Mouse (Mus musculus): ENCODE data around the gene Cyp1a2.
"Not testable (repeated sequence)": the region's sequence is repeated elsewhere in the genome, so short reads cannot be mapped to it uniquely, and the experiment has no call there.

Cyp1a2 gene

GRCm38 (mm10) chr9:57683520-57683919 is at the start of gene Cyp1a2:
Cyp1a2 (minus strand) TSS chr9:57683703.
- no peak for DNase-seq

DNA sequence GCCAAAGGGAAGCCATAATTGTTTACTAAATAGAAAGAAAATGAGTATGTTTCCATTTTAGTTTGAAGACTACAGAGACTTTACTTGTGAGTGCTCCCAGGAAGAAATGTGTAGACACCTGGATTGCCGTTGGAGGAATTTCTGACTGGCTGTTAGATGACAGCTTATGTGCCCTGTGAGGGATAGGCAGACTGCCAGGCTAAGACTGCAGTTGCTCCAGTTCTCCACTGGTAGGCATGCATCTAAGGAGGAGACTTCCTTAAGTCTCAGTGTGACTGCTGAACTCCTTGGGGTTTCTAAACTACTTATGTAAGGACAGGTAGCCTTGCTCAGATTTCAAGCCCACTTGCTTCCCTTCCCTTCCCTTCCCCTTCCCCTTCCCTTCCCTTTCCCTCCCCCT is 44.8 kb upstream of the Cyp1a2 start:
- DNase-seq, result peak; percentile 57

GRCm38 (mm10) chr9:57724701-57725100 is 41.2 kb upstream of the Cyp1a2 start:
- DNase-seq, result no peak

- DNase-seq, result no peak
These were observed 40.3 kb upstream of the Cyp1a2 start for GRCm38 (mm10) chr9:57723796-57724195.

DNA sequence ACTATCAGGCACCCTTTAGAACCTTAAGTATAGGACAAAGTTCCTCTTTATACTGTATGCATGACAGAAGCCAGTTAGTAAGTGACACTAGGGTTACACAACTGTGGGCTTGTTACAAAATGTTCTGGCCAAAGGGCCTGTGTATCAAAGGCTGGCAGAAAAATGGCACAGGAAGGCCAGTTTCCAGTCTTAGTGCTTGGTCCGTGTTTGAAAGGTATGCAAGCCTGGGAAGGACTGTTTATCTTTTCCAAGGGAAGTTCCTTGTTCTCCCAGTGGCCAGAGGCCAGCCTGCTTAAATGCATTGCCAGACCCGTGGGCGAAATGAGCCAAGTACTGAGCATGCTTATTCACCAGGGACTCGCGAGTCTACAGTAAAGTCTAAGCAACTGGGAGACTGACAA is 39.8 kb upstream of the Cyp1a2 start:
- peak; percentile 68 for DNase-seq

DNA sequence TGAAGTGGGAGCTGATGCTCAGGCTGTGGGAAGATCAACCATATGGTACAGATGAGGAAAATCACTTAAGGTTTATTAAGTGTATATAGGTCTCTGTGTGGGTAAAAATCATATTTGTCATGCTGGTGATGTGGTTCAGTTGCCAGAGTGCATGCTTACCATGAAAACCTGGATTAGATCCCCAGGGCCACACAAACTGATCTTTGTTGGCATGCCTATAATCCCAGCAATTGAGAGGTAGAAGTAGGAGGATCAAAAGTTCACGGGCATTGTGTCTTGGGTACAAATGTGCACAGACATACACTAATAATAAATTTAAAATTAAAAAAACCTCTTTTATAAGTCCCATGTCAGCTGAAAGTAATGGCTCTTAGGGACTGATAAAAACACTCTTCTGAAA is 38.9 kb upstream of the Cyp1a2 start:
- DNase-seq, result no peak

- DNase-seq, result no peak
These were observed 37.2 kb upstream of the Cyp1a2 start for GRCm38 (mm10) chr9:57720736-57721135.

- DNase-seq, result peak; percentile 67
These were observed 34.9 kb upstream of the Cyp1a2 start for GRCm38 (mm10) chr9:57718408-57718807.

- no peak for DNase-seq
These were observed 28.7 kb upstream of the Cyp1a2 start for GRCm38 (mm10) chr9:57712194-57712593.

DNA sequence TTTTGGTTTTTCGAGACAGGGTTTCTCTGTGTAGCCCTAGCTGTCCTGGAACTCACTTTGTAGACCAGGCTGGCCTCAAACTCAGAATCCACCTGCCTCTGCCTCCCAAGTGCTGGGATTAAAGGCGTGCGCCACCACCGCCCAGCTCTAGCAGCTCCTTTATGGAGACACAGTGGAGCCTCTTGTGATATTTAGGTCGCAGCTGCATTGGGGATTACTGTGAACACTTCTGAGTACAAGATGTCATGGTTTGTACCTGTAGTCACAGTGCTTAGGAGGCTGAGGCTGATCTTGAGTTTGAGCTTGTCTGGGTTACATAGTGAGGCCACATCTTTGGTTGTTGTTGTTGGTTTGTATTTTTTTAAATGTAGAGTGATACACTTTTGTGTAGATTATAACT is 26.7 kb upstream of the Cyp1a2 start:
- DNase-seq, result not testable (repeated sequence)

DNA sequence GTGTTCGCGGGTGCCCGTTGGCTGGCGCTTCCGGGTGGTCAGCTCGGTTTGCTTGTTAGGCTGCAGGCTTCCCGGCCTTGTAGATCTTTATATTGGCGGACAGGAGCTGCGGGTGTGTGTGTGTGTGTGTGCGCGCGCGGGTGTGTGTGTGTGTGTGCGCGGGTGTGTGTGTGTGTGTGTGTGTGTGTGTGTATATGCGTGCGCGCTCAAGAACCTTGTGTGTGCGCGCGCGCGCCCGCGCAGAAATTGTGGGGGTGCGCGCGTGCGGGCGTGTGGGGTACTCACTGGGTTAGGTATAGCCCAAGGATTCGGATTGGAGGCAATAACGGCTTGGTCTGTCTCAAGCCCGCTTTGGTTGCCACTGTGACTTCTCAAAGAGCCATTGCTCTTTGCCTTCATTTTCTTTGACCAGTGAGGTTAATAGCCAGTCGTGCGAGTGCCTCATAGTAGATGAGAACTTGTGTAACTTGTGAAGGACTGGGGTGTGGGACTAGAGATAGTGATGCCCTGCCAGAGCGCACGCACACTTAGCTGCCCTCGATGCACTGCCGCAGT is 25.3 kb upstream of the Cyp1a2 start:
- no peak for DNase-seq

- DNase-seq, result peak; percentile 82
These were observed 24.7 kb upstream of the Cyp1a2 start, which contains the start of gene Edc3 for GRCm38 (mm10) chr9:57708068-57708719. Edc3 (plus strand) TSS chr9:57708540.

GRCm38 (mm10) chr9:57706496-57706895 is 23.0 kb upstream of the Cyp1a2 start:
- no peak for DNase-seq

DNA sequence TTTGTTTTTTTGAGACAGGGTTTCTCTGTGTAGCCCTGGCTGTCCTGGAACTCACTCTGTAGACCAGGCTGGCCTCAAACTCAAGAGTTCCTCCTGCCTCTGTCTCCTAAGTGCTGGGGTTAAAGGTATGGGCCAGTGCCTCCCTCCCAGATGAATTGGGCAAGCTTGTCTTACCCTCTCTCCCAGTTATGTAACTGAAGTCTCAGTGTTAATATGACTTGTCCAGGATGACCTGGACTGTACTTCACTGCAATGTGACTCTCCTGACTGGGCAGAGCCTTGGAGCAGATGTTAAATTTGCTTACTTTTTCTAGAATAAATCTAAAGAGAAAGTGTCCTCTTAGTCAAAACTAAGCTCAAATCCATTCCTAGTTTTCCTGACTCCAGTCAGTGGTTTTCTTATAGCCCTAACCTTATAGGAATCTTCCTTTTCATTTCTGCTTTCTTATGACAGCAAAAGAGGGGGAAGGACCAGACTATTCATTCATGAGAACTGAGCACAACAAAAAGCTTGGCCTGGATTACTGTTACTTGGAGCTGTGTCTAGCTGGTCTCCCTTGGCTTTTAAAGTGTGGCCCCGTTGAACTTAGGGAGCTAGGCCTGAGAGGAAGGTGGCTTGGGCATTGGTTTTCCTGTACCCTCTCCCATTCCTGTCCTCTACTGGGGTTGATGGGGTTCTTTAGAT is 15.1 kb upstream of the Cyp1a2 start:
- no peak for DNase-seq

- DNase-seq, result peak; percentile 34
These were observed 13.9 kb upstream of the Cyp1a2 start for GRCm38 (mm10) chr9:57697380-57697779.

DNA sequence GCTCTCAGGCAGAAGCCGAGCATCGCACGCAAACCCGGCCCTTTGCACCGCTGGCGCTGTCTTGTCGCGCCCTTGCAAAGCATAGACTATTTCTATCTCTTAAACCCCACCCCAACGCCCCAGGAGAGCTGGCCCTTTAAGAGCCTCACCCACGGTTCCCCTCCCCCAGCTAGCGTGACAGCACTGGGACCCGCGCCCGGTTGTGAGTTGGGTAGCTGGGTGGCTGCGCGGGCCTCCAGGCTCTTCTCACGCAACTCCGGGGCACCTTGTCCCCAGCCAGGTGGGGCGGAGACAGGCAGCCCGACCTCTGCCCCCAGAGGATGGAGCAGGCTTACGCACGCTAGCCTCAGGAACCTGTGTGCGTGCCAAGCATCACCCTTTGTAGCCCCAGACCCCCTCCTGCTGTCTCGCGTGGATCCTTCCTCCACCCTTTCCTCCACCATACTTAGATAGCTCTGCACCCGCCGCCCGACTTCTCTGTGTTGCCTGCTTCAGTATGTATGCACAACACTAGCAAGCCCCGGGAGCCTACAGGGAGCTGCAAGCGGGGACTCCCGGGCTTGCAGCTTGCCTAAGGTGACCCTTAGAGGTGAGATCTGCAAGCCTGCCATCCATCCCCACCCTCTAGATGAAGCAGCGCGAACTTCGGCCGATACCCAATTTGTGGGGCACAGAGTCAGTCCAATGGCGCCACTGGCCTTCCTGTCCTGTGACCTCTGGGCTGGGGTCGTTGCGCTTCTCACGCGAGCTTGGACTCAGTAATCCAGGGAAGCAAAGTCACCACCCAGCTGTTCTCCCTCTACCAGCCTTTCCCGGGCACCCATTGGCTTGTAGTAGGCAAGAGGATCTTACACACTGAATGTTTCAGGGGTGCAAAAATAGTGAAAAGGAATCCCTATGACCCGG is 13.1 kb upstream of the Cyp1a2 start:
- DNase-seq, result peak; percentile 74

- no peak for DNase-seq
These were observed 10.6 kb upstream of the Cyp1a2 start for GRCm38 (mm10) chr9:57694108-57694507.

- DNase-seq, result no peak
These were observed 5.1 kb upstream of the Cyp1a2 start for GRCm38 (mm10) chr9:57688606-57689005.

GRCm38 (mm10) chr9:57688158-57688557 is 4.7 kb upstream of the Cyp1a2 start:
- no peak for DNase-seq

DNA sequence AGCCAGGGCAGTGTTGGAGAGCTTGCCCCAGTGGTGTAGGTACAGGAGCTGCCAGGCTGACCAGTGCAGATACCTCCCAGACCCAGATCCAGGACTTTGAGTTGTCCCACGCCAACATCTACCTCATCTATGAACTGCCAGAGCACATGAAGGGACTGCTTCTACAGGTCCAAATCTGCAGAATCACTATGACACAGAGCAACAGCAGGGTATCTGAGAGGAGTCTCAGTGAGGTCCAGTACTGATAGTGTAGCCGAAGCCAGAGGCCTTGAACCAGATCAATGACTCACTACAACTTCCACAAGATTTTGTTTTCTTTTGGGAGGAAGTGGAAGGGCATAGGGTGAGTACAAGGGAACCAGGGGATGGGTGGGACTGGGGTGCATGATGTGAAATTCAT is 4.2 kb upstream of the Cyp1a2 start, which contains the start of gene Cyp1a1:
Gene Cyp1a1, plus strand, starts transcription at position 178 of the 400 bp plus-strand sequence.
- DNase-seq, result no peak

DNA sequence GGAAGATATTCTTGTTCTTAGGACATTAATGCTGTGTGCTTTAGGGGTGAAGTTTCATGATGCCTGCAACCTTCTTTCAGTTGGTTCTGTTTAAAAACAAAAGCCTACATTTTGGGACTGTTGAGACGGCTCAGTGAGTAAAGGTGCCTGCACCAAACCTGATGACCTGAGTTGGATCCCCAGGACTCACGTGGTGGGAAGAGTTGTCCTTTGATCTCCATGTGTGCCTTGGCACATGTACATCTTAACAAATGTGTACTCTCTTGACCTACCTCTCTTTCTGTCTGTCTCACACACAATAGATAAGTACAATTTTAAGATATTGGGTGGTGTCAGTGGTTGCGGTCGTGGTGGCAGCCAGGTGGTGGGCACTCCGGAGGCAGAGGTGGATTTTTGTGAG is 2.5 kb upstream of the Cyp1a2 start:
- no peak for DNase-seq

- no peak for DNase-seq
These were observed 2.1 kb downstream of the Cyp1a2 start for GRCm38 (mm10) chr9:57681411-57681810.

- DNase-seq, result no peak
These were observed 12.0 kb downstream of the Cyp1a2 start for GRCm38 (mm10) chr9:57671500-57671899.

All from cerebellum, adult 9-11 months (tissue).